Mouse (Mus musculus): ENCODE measurements around the gene Stpg3. TPM values are rescaled to one million over a fixed set of nuclear protein-coding genes. Genes with fewer than 3 reads are reported as not detected.

Gene Stpg3
- total and polyA plus RNA-seq, 3 experiments = not detected

DNA sequence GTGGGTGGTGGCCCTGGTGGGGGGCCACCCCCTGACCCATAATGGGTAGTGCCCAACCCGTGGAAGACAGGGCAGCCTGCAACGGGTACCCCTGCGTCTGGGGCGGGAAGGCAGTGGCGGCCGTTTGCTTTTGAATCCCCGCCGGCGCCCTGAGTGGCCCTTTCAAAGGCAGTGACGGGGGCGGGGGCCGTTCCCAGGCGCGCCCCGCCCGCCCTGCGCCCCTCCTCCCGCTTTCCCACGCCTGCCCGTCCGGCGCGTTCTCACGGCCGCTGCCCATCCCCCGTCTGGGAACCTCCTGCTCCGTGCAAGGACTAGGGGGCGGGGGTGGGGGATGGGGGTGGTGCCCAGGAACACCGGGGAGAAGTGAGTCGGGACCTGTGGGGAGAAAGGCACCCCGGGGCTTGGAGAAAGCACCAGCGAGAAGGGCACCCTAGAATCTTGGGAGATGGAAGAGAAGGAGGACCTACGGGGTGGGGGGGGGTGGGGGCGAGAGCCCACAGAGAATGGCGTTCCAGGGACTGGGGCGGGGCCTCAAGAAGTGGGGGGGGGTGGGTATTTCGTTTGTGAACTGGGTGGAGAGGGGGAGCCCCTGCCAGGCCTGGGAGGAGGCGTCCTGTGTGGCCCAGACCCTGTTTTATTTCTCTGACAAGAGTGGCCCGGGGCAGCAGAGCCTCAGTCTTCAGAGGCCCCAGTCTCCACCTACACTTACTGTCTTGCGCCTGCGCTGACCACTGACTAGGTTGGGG lies 46.3 kb downstream of the Stpg3 start:
- H3K4me3 ChIP-seq (replicated peaks in 1 of 3; ENCODE audit: low read depth in 2 of 3, low read length in 2 of 3, poor library complexity in 1 of 3) = no peak overlapping the region
- H3K27me3 ChIP-seq (replicated peaks) = peaks cover 3% of the 10 kb centered on the region
- no peaks in the 10 kb centered on the region for H3K79me2 ChIP-seq (replicated peaks; ENCODE audit: control insufficient read depth, extremely low read depth, insufficient read depth, poor library complexity, severe bottlenecking)
- peaks cover 11 to 36% of the 10 kb centered on the region in 2 experiments for H3K4me1 ChIP-seq (ENCODE audit: control insufficient read depth in 1 of 2, insufficient read depth in 2 of 2)
- in situ Hi-C loops (cut with MboI; ENCODE audit: low pct_ligation_motif_present, low pct_unique_long_range_greater_than_20kb, low sequenced_read_pairs) = no loop called here
- no peak for DNase-seq (ENCODE audit: extremely low read depth)
- H3K27ac ChIP-seq (ENCODE audit: insufficient read depth, low read depth) = no peak overlapping the region
- no peak for TF ChIP-seq UBTF (IDR thresholded peaks at IDR 0.05; ENCODE audit: low read depth, low read length)
- no peak for TF ChIP-seq ETS1 (conservative IDR thresholded peaks at IDR 0.05; ENCODE audit: low read depth, low read length)
- no peak for TF ChIP-seq MAX (IDR thresholded peaks at IDR 0.05; ENCODE audit: low read length)
- no peak for TF ChIP-seq SIN3A (IDR thresholded peaks at IDR 0.05; ENCODE audit: low read length)
- TF ChIP-seq POLR2A (IDR thresholded peaks at IDR 0.05; ENCODE audit: low read depth, low read length) = no peak
- TF ChIP-seq NELFE (IDR thresholded peaks at IDR 0.05; ENCODE audit: low read depth, low read length) = no peak
- TF ChIP-seq NRF1 (IDR thresholded peaks at IDR 0.05; ENCODE audit: low read depth, low read length) = no peak
- TF ChIP-seq ZKSCAN1 (IDR thresholded peaks at IDR 0.05; ENCODE audit: borderline replicate concordance, low read depth, low read length) = no peak
- no peak for TF ChIP-seq TBP (conservative IDR thresholded peaks at IDR 0.05; ENCODE audit: low read depth, low read length)
- H3K9ac ChIP-seq (ENCODE audit: insufficient read depth, low read depth) = no peak overlapping the region
- H3K4me2 ChIP-seq (ENCODE audit: insufficient read depth, low read depth, poor library complexity, severe bottlenecking) = peak overlapping the region; percentile 14; the same call in 1 of the 2 replicates
- no peaks in the 10 kb centered on the region for H3K9me3 ChIP-seq (replicated peaks; ENCODE audit: low read length)
- no peaks in the 10 kb centered on the region for H3K36me3 ChIP-seq (replicated peaks in 1 of 2; ENCODE audit: control insufficient read depth in 1 of 2, insufficient read depth in 1 of 2, low read length in 1 of 2)
- dilution Hi-C loops (cut with MboI; ENCODE audit: extremely low pct_ligation_motif_present, extremely low pct_unique_long_range_greater_than_20kb, low sequenced_read_pairs) = no loop called here

DNA sequence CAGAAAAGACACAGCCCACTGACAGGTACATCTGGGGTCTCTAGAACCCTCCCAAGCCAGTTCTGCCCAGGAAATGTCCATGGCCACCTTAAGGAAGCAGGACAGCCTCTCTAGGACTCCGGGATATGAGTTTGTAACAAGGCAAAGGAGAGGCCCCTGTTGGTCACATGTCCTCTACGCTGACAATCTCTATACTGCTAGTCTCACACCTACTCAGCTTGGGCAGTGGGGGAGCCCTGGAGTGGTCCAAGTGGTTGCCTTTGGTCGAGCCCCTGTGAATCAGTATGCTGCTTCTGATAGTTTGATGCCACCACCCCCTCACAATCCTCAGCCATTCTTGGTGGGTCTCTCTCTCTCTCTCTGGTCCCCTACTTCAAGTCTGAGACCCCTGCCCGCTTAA lies 47.0 kb downstream of the Stpg3 start:
- no peak for TF ChIP-seq ZC3H11A (IDR thresholded peaks at IDR 0.05; ENCODE audit: low read depth, low read length)
- TF ChIP-seq ZKSCAN1 (IDR thresholded peaks at IDR 0.05; ENCODE audit: borderline replicate concordance, low read depth, low read length) = no peak
- no peak for TF ChIP-seq ETS1 (conservative IDR thresholded peaks at IDR 0.05; ENCODE audit: low read depth, low read length)
- TF ChIP-seq POLR2AphosphoS2 (IDR thresholded peaks at IDR 0.05; ENCODE audit: low read depth, low read length) = no peak
- H3K79me2 ChIP-seq (replicated peaks; ENCODE audit: control insufficient read depth, extremely low read depth, insufficient read depth, poor library complexity, severe bottlenecking) = no peaks in the 10 kb centered on the region
- peaks cover 11 to 34% of the 10 kb centered on the region in 2 experiments for H3K4me1 ChIP-seq (ENCODE audit: control insufficient read depth in 1 of 2, insufficient read depth in 2 of 2)
- H3K36me3 ChIP-seq (replicated peaks in 1 of 2; ENCODE audit: control insufficient read depth in 1 of 2, insufficient read depth in 1 of 2, low read length in 1 of 2) = no peaks in the 10 kb centered on the region
- no peak overlapping the region for H3K27ac ChIP-seq (ENCODE audit: insufficient read depth, low read depth)
- no peak overlapping the region for H3K4me2 ChIP-seq (ENCODE audit: insufficient read depth, low read depth, poor library complexity, severe bottlenecking)
- H3K9me3 ChIP-seq (replicated peaks; ENCODE audit: low read length) = no peaks in the 10 kb centered on the region
- no peak overlapping the region for H3K4me3 ChIP-seq (replicated peaks in 1 of 3; ENCODE audit: low read depth in 2 of 3, low read length in 2 of 3, poor library complexity in 1 of 3)
- H3K9ac ChIP-seq (ENCODE audit: insufficient read depth, low read depth) = no peak overlapping the region
- no peak for DNase-seq (ENCODE audit: extremely low read depth)
- no peaks in the 10 kb centered on the region for H3K27me3 ChIP-seq (replicated peaks)
- in situ Hi-C loops (cut with MboI; ENCODE audit: low pct_ligation_motif_present, low pct_unique_long_range_greater_than_20kb, low sequenced_read_pairs) = no loop called here
- dilution Hi-C loops (cut with MboI; ENCODE audit: extremely low pct_ligation_motif_present, extremely low pct_unique_long_range_greater_than_20kb, low sequenced_read_pairs) = no loop called here

Other genes with a start within 250 kb of the Stpg3 start
Only the 20 nearest of the 32 such genes appear.
- gene Entpd8, start 134.3 kb downstream of the Stpg3 start, total RNA-seq (2012; rRNA removed) = not detected in 2 replicates
- gene Entpd8, start 134.3 kb downstream of the Stpg3 start, total RNA-seq (2014; rRNA removed) = not detected in 2 replicates
- not detected in 2 replicates for gene Entpd8, start 134.3 kb downstream of the Stpg3 start, polyA plus RNA-seq (2012; ENCODE audit: insufficient read length, low read depth)
- 4.6 and 5.0 TPM in 2 replicates for gene Noxa1, start 119.5 kb downstream of the Stpg3 start, total RNA-seq (2012; rRNA removed)
- 6.1 and 6.4 TPM in 2 replicates for gene Noxa1, start 119.5 kb downstream of the Stpg3 start, total RNA-seq (2014; rRNA removed)
- 4.0 and 6.3 TPM in 2 replicates for gene Noxa1, start 119.5 kb downstream of the Stpg3 start, polyA plus RNA-seq (2012; ENCODE audit: insufficient read length, low read depth)
- gene Nrarp, start 33.9 kb downstream of the Stpg3 start, total RNA-seq (2012; rRNA removed) = 3.1 TPM in 2 replicates
- gene Nrarp, start 33.9 kb downstream of the Stpg3 start, total RNA-seq (2014; rRNA removed) = 0.24 and 0.35 TPM in 2 replicates
- 0.14 and 0.20 TPM in 2 replicates for gene Nrarp, start 33.9 kb downstream of the Stpg3 start, polyA plus RNA-seq (2012; ENCODE audit: insufficient read length, low read depth)
- gene Tor4a, start 17.8 kb downstream of the Stpg3 start, total RNA-seq (2012; rRNA removed) = 17.5 and 20.4 TPM in 2 replicates
- gene Tor4a, start 17.8 kb downstream of the Stpg3 start, total RNA-seq (2014; rRNA removed) = 12.6 and 13.1 TPM in 2 replicates
- 15.3 TPM in 2 replicates for gene Tor4a, start 17.8 kb downstream of the Stpg3 start, polyA plus RNA-seq (2012; ENCODE audit: insufficient read length, low read depth)
- gene Nelfb, start 3.1 kb downstream of the Stpg3 start, total RNA-seq (2012; rRNA removed) = 57.0 and 58.7 TPM in 2 replicates
- gene Nelfb, start 3.1 kb downstream of the Stpg3 start, total RNA-seq (2014; rRNA removed) = 42.0 and 53.6 TPM in 2 replicates
- 52.5 and 58.0 TPM in 2 replicates for gene Nelfb, start 3.1 kb downstream of the Stpg3 start, polyA plus RNA-seq (2012; ENCODE audit: insufficient read length, low read depth)
- gene Fam166a, start 4.1 kb upstream of the Stpg3 start, total RNA-seq (2012; rRNA removed) = 0.38 and 0.42 TPM in 2 replicates
- gene Fam166a, start 4.1 kb upstream of the Stpg3 start, total RNA-seq (2014; rRNA removed) = not detected in 2 replicates
- 23.4 and 35.0 TPM in 2 replicates for gene Fam166a, start 4.1 kb upstream of the Stpg3 start, polyA plus RNA-seq (2012; ENCODE audit: insufficient read length, low read depth)
- gene Tubb4b, start 10.1 kb upstream of the Stpg3 start, total RNA-seq (2012; rRNA removed) = 356 and 564 TPM in 2 replicates
- gene Tubb4b, start 10.1 kb upstream of the Stpg3 start, total RNA-seq (2014; rRNA removed) = 592 and 605 TPM in 2 replicates
- 490 and 520 TPM in 2 replicates for gene Tubb4b, start 10.1 kb upstream of the Stpg3 start, polyA plus RNA-seq (2012; ENCODE audit: insufficient read length, low read depth)
- not detected in 2 replicates for gene Slc34a3, start 19.7 kb upstream of the Stpg3 start, total RNA-seq (2012; rRNA removed)
- gene Slc34a3, start 19.7 kb upstream of the Stpg3 start, total RNA-seq (2014; rRNA removed) = not detected in 2 replicates
- gene Slc34a3, start 19.7 kb upstream of the Stpg3 start, polyA plus RNA-seq (2012; ENCODE audit: insufficient read length, low read depth) = not detected in 2 replicates
- gene Rnf224, start 22.1 kb upstream of the Stpg3 start, total RNA-seq (2012; rRNA removed) = not detected in 2 replicates
- not detected in 2 replicates for gene Rnf224, start 22.1 kb upstream of the Stpg3 start, total RNA-seq (2014; rRNA removed)
- gene Rnf224, start 22.1 kb upstream of the Stpg3 start, polyA plus RNA-seq (2012; ENCODE audit: insufficient read length, low read depth) = not detected in 2 replicates
- gene Rnf208, start 27.6 kb upstream of the Stpg3 start, total RNA-seq (2012; rRNA removed) = 0.92 and 1.7 TPM in 2 replicates
- gene Rnf208, start 27.6 kb upstream of the Stpg3 start, total RNA-seq (2014; rRNA removed) = 0.24 and 0.34 TPM in 2 replicates
- 0.78 and 1.4 TPM in 2 replicates for gene Rnf208, start 27.6 kb upstream of the Stpg3 start, polyA plus RNA-seq (2012; ENCODE audit: insufficient read length, low read depth)
- gene Cysrt1, start 27.8 kb upstream of the Stpg3 start, total RNA-seq (2012; rRNA removed) = not detected in 2 replicates
- not detected in 2 replicates for gene Cysrt1, start 27.8 kb upstream of the Stpg3 start, total RNA-seq (2014; rRNA removed)
- not detected in 2 replicates for gene Cysrt1, start 27.8 kb upstream of the Stpg3 start, polyA plus RNA-seq (2012; ENCODE audit: insufficient read length, low read depth)
- 8.9 and 9.5 TPM in 2 replicates for gene AL732309.1, start 32.2 kb upstream of the Stpg3 start, total RNA-seq (2012; rRNA removed)
- gene AL732309.1, start 32.2 kb upstream of the Stpg3 start, total RNA-seq (2014; rRNA removed) = 6.7 and 9.6 TPM in 2 replicates
- gene AL732309.1, start 32.2 kb upstream of the Stpg3 start, polyA plus RNA-seq (2012; ENCODE audit: insufficient read length, low read depth) = 3.5 and 4.5 TPM in 2 replicates
- 22.7 and 28.3 TPM in 2 replicates for gene Tmem203, start 40.8 kb upstream of the Stpg3 start, total RNA-seq (2012; rRNA removed)
- gene Tmem203, start 40.8 kb upstream of the Stpg3 start, total RNA-seq (2014; rRNA removed) = 18.4 and 21.2 TPM in 2 replicates
- gene Tmem203, start 40.8 kb upstream of the Stpg3 start, polyA plus RNA-seq (2012; ENCODE audit: insufficient read length, low read depth) = 14.5 and 21.5 TPM in 2 replicates
- 13.1 and 14.3 TPM in 2 replicates for gene Tprn, start 48.0 kb upstream of the Stpg3 start, total RNA-seq (2012; rRNA removed)
- gene Tprn, start 48.0 kb upstream of the Stpg3 start, total RNA-seq (2014; rRNA removed) = 7.0 and 8.2 TPM in 2 replicates
- 17.0 and 19.3 TPM in 2 replicates for gene Tprn, start 48.0 kb upstream of the Stpg3 start, polyA plus RNA-seq (2012; ENCODE audit: insufficient read length, low read depth)
- 80.6 and 98.5 TPM in 2 replicates for gene Ssna1, start 57.8 kb upstream of the Stpg3 start, total RNA-seq (2012; rRNA removed)
- 72.9 and 82.0 TPM in 2 replicates for gene Ssna1, start 57.8 kb upstream of the Stpg3 start, total RNA-seq (2014; rRNA removed)
- 51.4 and 74.9 TPM in 2 replicates for gene Ssna1, start 57.8 kb upstream of the Stpg3 start, polyA plus RNA-seq (2012; ENCODE audit: insufficient read length, low read depth)
- 13.6 and 14.5 TPM in 2 replicates for gene Anapc2, start 57.8 kb upstream of the Stpg3 start, total RNA-seq (2012; rRNA removed)
- gene Anapc2, start 57.8 kb upstream of the Stpg3 start, total RNA-seq (2014; rRNA removed) = 9.6 and 13.0 TPM in 2 replicates
- 48.7 and 55.2 TPM in 2 replicates for gene Anapc2, start 57.8 kb upstream of the Stpg3 start, polyA plus RNA-seq (2012; ENCODE audit: insufficient read length, low read depth)
- not detected in 2 replicates for gene Tmem210, start 73.5 kb upstream of the Stpg3 start, total RNA-seq (2012; rRNA removed)
- gene Tmem210, start 73.5 kb upstream of the Stpg3 start, total RNA-seq (2014; rRNA removed) = not detected in 2 replicates
- not detected in 2 replicates for gene Tmem210, start 73.5 kb upstream of the Stpg3 start, polyA plus RNA-seq (2012; ENCODE audit: insufficient read length, low read depth)
- gene Lrrc26, start 75.3 kb upstream of the Stpg3 start, total RNA-seq (2012; rRNA removed) = not detected in 2 replicates
- not detected in 2 replicates for gene Lrrc26, start 75.3 kb upstream of the Stpg3 start, total RNA-seq (2014; rRNA removed)
- not detected in 2 replicates for gene Lrrc26, start 75.3 kb upstream of the Stpg3 start, polyA plus RNA-seq (2012; ENCODE audit: insufficient read length, low read depth)
- 0.04 and 0.17 TPM in 2 replicates for gene Grin1, start 104.5 kb upstream of the Stpg3 start, total RNA-seq (2012; rRNA removed)
- gene Grin1, start 104.5 kb upstream of the Stpg3 start, total RNA-seq (2014; rRNA removed) = 0.08 and 0.36 TPM in 2 replicates
- gene Grin1, start 104.5 kb upstream of the Stpg3 start, polyA plus RNA-seq (2012; ENCODE audit: insufficient read length, low read depth) = 0.06 TPM in 1 of 2 replicates, not detected in the other
- gene Man1b1, start 117.7 kb upstream of the Stpg3 start, total RNA-seq (2012; rRNA removed) = 45.7 and 58.1 TPM in 2 replicates
- 39.3 and 41.8 TPM in 2 replicates for gene Man1b1, start 117.7 kb upstream of the Stpg3 start, total RNA-seq (2014; rRNA removed)
- gene Man1b1, start 117.7 kb upstream of the Stpg3 start, polyA plus RNA-seq (2012; ENCODE audit: insufficient read length, low read depth) = 68.8 and 69.3 TPM in 2 replicates